Mouse (Mus musculus): ENCODE results near the gene Dhx32.

Gene Dhx32

DNA sequence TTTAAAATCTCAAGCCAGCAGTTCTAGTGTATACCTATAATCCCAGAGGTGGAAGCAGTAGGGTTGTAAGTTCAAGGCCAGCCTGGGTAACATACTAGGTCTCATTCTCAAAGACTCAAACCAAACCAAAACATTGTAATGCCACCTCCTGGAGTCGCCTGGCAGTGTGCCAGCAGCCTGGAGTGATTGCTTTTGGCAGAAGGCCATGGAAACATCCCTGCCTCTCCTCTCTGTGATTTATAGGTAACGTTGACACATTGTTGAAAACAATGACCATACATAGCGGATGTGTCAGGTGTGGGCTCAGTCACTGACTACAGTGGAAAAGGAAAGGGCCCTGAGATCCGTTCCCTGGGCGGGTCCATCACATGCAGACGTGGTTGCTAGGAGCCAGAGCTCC, 19.3 kb upstream of the Dhx32 start:
- Histone ChIP-seq H3K4me1 (replicated peaks; ENCODE audit: low read depth, low read length) (peaks cover 10% of the 10 kb centered on the region; the same call in 1 of the 2 replicates), H3K4me3 (replicated peaks; ENCODE audit: low read length) (no peak overlapping the region), H3K36me3 (ENCODE audit: insufficient read depth, low read length) (no peaks in the 10 kb centered on the region), H3K9me3 (ENCODE audit: low read length) (no peaks in the 10 kb centered on the region), H3K27me3 (ENCODE audit: insufficient read depth, low read length) (0 out of 2 replicates have a peak, but pooled peaks cover 2% of the 10 kb centered on the region)
- TF ChIP-seq NANOG (IDR thresholded peaks at IDR 0.05; ENCODE audit: borderline replicate concordance, low read length) (no peak), CTCF (conservative IDR thresholded peaks at IDR 0.05; ENCODE audit: low read length) (no peak), POU5F1 (IDR thresholded peaks at IDR 0.05; ENCODE audit: borderline replicate concordance, low read length) (no peak)

DNA sequence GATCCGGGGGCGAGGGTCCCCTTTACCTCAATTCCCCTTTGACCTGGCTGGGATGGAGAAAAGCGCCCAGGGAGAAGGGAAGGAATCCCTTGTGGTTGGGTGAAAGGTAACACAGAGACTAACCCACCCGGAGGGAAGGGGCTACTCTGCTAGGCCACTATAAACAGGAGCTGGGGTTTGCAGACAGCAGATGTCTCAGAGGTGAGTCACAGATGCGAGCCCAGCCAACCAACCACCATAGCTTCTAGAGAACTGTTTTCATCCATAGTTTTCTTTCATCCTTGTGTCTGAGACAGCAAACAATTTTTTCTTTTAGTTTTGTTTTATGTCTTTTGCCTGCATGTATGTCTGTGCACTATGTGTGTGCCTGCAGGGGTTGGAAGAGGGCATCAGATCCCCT, 17.4 kb upstream of the Dhx32 start:
- TF ChIP-seq POU5F1 (IDR thresholded peaks at IDR 0.05; ENCODE audit: borderline replicate concordance, low read length) = no peak
- no peak for TF ChIP-seq CTCF (conservative IDR thresholded peaks at IDR 0.05; ENCODE audit: low read length)
- TF ChIP-seq NANOG (IDR thresholded peaks at IDR 0.05; ENCODE audit: borderline replicate concordance, low read length) = no peak
- H3K4me1 ChIP-seq (replicated peaks; ENCODE audit: low read depth, low read length) = 0 out of 2 replicates have a peak, but pooled peaks cover 10% of the 10 kb centered on the region
- H3K36me3 ChIP-seq (ENCODE audit: insufficient read depth, low read length) = no peaks in the 10 kb centered on the region
- no peak overlapping the region for H3K4me3 ChIP-seq (replicated peaks; ENCODE audit: low read length)
- no peaks in the 10 kb centered on the region for H3K9me3 ChIP-seq (ENCODE audit: low read length)
- H3K27me3 ChIP-seq (ENCODE audit: insufficient read depth, low read length) = 0 out of 2 replicates have a peak, but pooled peaks cover 2% of the 10 kb centered on the region

DNA sequence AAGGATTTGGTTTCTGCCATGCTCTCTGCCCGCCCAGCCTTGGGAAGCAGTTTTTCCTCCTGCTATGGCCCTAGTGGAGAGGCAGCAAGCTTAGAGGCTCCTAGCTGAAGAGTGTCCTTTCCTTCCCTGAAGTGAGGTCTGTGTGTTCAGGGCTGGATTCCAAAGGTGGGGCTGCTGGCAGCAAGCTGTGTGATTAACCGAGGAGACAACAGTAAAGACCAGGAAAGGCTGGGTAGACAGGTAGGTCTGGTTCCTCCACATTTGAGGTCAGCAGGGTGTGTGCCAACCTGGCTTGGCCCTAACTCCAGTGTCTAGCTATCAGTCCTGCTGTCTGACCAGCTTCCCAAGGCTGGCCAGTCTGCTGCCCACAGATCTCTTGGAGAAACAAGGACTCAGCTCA, 12.2 kb upstream of the Dhx32 start:
- no peaks in the 10 kb centered on the region for H3K36me3 ChIP-seq (ENCODE audit: insufficient read depth, low read length)
- no peak overlapping the region for H3K4me3 ChIP-seq (replicated peaks; ENCODE audit: low read length)
- peaks cover 2% of the 10 kb centered on the region; the same call in 1 of the 2 replicates for H3K27me3 ChIP-seq (ENCODE audit: insufficient read depth, low read length)

DNA sequence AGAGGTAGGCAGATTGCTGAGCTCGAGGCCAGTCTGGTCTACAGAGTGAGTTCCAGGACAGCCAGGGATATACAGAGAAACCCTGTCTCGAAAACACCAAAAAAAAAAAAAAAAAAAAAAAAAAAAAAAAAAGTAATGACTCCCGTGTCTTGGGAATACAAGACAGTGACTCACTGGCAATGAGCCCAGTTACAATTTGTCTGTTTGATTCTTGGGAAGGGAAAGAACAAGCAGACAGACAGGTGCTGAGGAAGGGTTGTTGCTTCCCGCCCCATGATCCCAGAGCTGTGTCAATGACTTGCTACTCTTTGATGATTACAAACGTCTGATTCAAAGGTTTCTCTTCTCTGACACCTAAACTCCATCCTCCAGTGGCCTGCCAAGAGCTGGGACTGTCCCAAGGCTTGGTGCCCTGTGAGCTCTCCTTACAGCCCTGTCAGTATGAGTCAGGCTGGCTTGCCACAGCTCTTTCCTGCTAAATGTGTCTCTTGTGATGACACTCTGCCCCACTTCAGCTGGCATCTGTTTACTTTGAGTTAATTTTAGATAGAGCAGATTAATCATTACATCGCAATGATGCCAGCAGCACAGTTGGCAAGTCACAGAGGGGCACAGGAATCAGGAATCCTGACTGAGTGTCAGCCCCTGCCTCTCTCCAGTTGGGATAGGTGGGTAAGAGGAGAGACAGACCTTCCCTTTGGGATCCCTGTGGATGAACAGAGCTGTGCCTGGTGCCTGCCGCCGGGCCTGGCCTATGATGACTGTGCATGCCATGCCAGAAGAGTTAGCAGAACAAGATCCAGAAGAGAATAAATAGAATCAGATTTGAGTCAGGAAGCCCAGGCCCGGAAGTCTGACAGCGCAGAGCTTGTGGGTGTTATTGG, 11.0 kb upstream of the Dhx32 start:
- no peaks in the 10 kb centered on the region for H3K36me3 ChIP-seq (ENCODE audit: insufficient read depth, low read length)
- peaks cover 2% of the 10 kb centered on the region; the same call in 1 of the 2 replicates for H3K27me3 ChIP-seq (ENCODE audit: insufficient read depth, low read length)
- H3K4me1 ChIP-seq (replicated peaks; ENCODE audit: low read depth, low read length) = 0 out of 2 replicates have a peak, but pooled peaks cover 6% of the 10 kb centered on the region
- no peak overlapping the region for H3K4me3 ChIP-seq (replicated peaks; ENCODE audit: low read length)
- H3K9me3 ChIP-seq (ENCODE audit: low read length) = peaks cover 21% of the 10 kb centered on the region
- TF ChIP-seq POU5F1 (IDR thresholded peaks at IDR 0.05; ENCODE audit: borderline replicate concordance, low read length) (no peak), CTCF (conservative IDR thresholded peaks at IDR 0.05; ENCODE audit: low read length) (no peak), NANOG (IDR thresholded peaks at IDR 0.05; ENCODE audit: borderline replicate concordance, low read length) (no peak)

More for the DNA sequence above, 12.2 kb upstream of the Dhx32 start:
- TF ChIP-seq NANOG (IDR thresholded peaks at IDR 0.05; ENCODE audit: borderline replicate concordance, low read length) = no peak
- Histone ChIP-seq H3K9me3 (ENCODE audit: low read length) (peaks cover 14% of the 10 kb centered on the region), H3K4me1 (replicated peaks; ENCODE audit: low read depth, low read length) (0 out of 2 replicates have a peak, but pooled peaks cover 6% of the 10 kb centered on the region)

DNA sequence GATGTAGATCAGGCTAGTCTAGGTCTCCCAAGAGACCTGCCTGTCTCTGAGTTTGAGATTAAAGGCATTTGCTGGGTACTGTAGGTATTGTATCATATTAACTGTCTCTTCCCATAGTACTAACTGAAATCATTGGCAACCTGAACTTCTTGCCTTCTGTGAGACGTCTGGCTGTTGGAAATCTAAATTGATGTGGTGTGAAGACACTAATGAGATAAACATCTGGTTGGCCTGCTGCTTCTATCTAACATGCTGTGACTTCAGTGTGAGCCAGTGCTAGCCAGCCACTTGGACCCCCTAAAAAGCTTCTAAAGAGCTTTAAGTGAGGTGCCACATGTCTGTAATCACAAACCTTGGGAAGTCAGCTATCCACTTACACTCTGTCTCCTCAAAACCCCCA, 10.2 kb upstream of the Dhx32 start:
- Histone ChIP-seq H3K9me3 (ENCODE audit: low read length) (peaks cover 21% of the 10 kb centered on the region), H3K36me3 (ENCODE audit: insufficient read depth, low read length) (no peaks in the 10 kb centered on the region), H3K4me3 (replicated peaks; ENCODE audit: low read length) (no peak overlapping the region), H3K27me3 (ENCODE audit: insufficient read depth, low read length) (peaks cover 2% of the 10 kb centered on the region; the same call in 1 of the 2 replicates), H3K4me1 (replicated peaks; ENCODE audit: low read depth, low read length) (0 out of 2 replicates have a peak, but pooled peaks cover 2% of the 10 kb centered on the region)
- TF ChIP-seq CTCF (conservative IDR thresholded peaks at IDR 0.05; ENCODE audit: low read length) (no peak), NANOG (IDR thresholded peaks at IDR 0.05; ENCODE audit: borderline replicate concordance, low read length) (no peak), POU5F1 (IDR thresholded peaks at IDR 0.05; ENCODE audit: borderline replicate concordance, low read length) (no peak)

DNA sequence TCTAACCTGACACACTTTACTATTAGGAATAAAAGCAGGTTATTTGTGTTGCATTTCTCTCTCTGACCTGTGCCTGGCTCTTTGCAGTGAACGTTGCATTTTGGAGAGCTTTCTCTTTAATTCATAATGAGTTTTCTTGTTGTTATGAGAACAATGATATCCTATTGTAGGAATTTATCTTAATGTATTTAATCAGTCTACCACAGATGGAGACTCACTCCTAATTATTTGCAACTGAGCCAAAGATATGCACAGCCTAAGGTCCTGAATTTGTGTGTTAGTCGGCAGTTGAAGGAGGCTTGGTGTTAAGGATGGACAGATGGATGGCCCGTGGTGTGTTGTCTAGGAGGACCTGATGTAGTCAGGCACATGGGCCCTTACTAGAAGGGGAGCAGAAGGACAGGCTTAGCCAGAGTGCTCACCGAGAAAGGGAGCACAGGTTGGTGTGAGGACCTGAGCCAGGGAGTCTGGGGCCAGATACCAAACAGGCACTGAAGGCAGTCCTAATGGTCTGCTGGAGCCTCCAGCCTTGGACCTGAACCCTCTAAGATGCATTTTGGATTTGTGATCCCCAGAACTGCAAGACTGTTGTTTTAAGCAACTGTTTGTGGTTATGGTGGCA, 8.2 kb upstream of the Dhx32 start:
- no peak overlapping the region for H3K4me3 ChIP-seq (replicated peaks; ENCODE audit: low read length)
- H3K27me3 ChIP-seq (ENCODE audit: insufficient read depth, low read length) = peaks cover 2% of the 10 kb centered on the region; the same call in 1 of the 2 replicates
- H3K36me3 ChIP-seq (ENCODE audit: insufficient read depth, low read length) = no peaks in the 10 kb centered on the region
- no peaks in the 10 kb centered on the region for H3K4me1 ChIP-seq (replicated peaks; ENCODE audit: low read depth, low read length)
- H3K9me3 ChIP-seq (ENCODE audit: low read length) = peaks cover 21% of the 10 kb centered on the region
- no peak for TF ChIP-seq NANOG (IDR thresholded peaks at IDR 0.05; ENCODE audit: borderline replicate concordance, low read length)
- no peak for TF ChIP-seq CTCF (conservative IDR thresholded peaks at IDR 0.05; ENCODE audit: low read length)
- no peak for TF ChIP-seq POU5F1 (IDR thresholded peaks at IDR 0.05; ENCODE audit: borderline replicate concordance, low read length)

DNA sequence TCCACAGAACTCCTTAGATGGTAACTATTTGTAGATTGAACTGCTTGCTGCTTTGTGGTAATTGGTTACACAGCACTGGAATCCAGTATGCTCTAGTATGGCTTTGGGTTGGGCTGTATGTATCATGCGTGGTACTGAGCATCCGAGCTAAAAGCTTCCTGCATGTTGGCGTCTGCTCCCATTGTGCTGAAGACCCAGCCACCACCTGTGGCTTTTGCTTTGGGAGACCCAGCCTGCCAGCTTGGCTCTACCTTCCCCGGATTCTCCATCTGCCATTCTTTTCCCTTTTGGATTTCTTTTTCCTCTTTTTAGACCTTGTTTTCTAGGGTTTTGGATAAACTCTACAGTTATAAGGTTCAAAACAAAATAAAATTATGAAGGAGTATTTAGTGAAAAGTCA, 7.6 kb upstream of the Dhx32 start:
- TF ChIP-seq POU5F1 (IDR thresholded peaks at IDR 0.05; ENCODE audit: borderline replicate concordance, low read length) (no peak), NANOG (IDR thresholded peaks at IDR 0.05; ENCODE audit: borderline replicate concordance, low read length) (no peak), CTCF (conservative IDR thresholded peaks at IDR 0.05; ENCODE audit: low read length) (no peak)
- H3K4me1 ChIP-seq (replicated peaks; ENCODE audit: low read depth, low read length) = no peaks in the 10 kb centered on the region

DNA sequence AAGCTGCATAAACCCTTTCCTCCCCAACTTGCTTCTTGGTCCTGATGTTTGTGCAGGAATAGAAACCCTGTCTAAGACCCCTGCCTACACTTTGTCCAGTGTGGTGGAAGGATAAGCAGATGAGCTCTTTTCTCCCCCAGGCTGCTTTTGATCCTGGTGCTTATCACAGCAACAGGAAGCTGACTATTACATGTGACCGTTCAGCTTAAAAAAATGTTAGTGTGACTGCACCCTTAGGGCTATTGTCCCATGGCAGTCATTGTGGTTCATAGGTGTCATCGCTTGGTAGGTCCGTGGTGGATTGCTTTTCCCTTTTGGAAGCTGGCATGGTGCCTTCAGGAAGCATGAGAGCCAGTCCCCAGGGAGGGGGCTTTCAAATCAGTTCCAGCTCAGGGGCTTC, 5.6 kb upstream of the Dhx32 start:
- Histone ChIP-seq H3K4me3 (replicated peaks; ENCODE audit: low read length) (no peak overlapping the region), H3K36me3 (ENCODE audit: insufficient read depth, low read length) (no peaks in the 10 kb centered on the region), H3K9me3 (ENCODE audit: low read length) (peaks cover 21% of the 10 kb centered on the region), H3K27me3 (ENCODE audit: insufficient read depth, low read length) (no peaks in the 10 kb centered on the region), H3K4me1 (replicated peaks; ENCODE audit: low read depth, low read length) (no peaks in the 10 kb centered on the region; the same call in 1 of the 2 replicates)
- no peak for TF ChIP-seq POU5F1 (IDR thresholded peaks at IDR 0.05; ENCODE audit: borderline replicate concordance, low read length)
- TF ChIP-seq CTCF (conservative IDR thresholded peaks at IDR 0.05; ENCODE audit: low read length) = no peak
- TF ChIP-seq NANOG (IDR thresholded peaks at IDR 0.05; ENCODE audit: borderline replicate concordance, low read length) = no peak

More for the DNA sequence above, 7.6 kb upstream of the Dhx32 start:
- H3K4me3 ChIP-seq (replicated peaks; ENCODE audit: low read length) = no peak overlapping the region
- H3K27me3 ChIP-seq (ENCODE audit: insufficient read depth, low read length) = peaks cover 2% of the 10 kb centered on the region; the same call in 1 of the 2 replicates
- H3K36me3 ChIP-seq (ENCODE audit: insufficient read depth, low read length) = no peaks in the 10 kb centered on the region
- H3K9me3 ChIP-seq (ENCODE audit: low read length) = peaks cover 21% of the 10 kb centered on the region
